Mouse (Mus musculus) ZHBTc4 (cell line): ENCODE results near the gene Hnrnph3.

Source experiments
- DNase-seq: peaks from one replicate; pipeline ENCODE4 v3.0.0-alpha.2; 2011; ENCODE audit warnings: low read depth, low spot score

The Hnrnph3 gene

DNA sequence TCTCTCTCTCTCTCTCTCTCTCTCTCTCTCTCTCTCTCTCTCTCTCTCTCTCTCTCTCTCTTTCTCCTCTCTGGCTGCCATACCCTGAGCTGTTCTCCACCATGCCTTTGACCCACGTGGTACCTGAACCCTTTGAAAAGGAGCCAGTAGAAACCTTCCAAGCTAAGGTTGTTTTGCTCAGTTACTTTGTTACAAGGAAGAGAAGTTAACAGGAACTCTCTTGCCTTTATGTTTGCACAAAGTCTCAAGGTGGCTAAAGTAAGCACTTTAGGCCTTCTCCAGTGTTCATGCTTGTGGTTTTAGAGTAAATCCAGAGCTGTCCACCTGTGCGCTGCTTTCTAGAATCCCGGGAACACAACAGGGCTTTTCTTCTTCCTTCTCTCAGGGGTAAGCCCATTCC lies 8.2 kb upstream of the Hnrnph3 start:
- no peak for DNase-seq

DNA sequence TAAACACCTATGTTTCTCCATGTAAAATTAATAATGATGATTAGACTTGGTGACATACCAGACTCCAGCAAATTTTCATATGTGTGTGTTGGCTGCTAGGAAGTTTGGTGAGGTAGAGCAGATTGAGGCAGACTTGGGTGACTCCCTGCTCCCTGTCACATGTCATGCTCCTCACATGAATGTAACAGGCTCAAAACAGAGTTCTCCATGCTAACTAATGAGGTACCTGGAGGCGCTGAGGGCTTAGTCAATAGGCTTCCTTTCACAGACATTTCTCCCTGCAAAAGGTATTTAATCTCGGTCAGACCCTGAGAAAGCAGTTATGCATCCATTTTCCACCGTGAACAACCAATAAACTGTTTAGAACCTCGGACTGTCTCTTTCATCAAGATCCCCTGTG lies 4.4 kb upstream of the Hnrnph3 start:
- DNase-seq = no peak

- DNase-seq = no peak
Observed at GRCm38 (mm10) chr10:63027376-63028161, 3.6 kb upstream of the Hnrnph3 start.

DNA sequence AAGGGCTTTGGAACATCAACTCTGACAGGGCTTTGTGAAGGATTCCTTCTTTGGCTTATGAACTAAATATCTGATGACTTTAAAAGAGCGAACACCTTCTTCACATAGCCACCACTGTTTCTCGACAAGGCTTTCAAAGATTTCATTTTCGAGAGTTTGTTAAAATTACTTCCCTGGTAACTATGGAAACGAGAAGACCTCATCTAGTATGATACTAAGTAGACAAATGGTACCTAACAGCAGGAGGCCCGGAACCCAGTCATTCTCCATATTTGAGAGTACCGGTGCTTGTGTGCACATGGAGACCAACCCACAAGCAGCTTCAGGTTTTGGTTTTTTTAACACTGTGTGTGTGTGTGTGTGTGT lies 2.8 kb upstream of the Hnrnph3 start:
- DNase-seq = no peak

- no peak for DNase-seq
Observed at GRCm38 (mm10) chr10:63026156-63026794, 2.3 kb upstream of the Hnrnph3 start.

- DNase-seq = no peak
Observed at GRCm38 (mm10) chr10:63025491-63026011, 1.5 kb upstream of the Hnrnph3 start.

GRCm38 (mm10) chr10:63025016-63025415 lies 999 bp upstream of the Hnrnph3 start:
- peak; percentile 29 for DNase-seq

DNA sequence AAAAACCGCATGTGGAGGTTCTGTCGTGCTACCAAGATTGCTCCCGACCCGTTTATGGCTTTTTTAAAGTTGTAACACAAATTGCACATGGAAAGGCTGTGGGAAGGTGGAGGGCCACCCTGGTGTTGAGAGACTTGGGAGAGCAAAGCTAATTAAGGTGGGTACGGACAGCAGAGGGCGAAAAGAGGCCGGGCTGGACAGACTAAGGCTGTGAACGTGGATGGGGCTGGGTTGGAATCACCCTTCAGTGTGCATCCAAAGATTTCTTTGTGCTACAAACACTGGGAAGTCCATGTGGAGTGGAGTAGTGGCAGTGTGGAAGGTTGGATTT lies 528 bp upstream of the Hnrnph3 start:
- DNase-seq = peak; percentile 45

GRCm38 (mm10) chr10:63023121-63023748 lies 782 bp downstream of the Hnrnph3 start:
- DNase-seq = peak; percentile 65

DNA sequence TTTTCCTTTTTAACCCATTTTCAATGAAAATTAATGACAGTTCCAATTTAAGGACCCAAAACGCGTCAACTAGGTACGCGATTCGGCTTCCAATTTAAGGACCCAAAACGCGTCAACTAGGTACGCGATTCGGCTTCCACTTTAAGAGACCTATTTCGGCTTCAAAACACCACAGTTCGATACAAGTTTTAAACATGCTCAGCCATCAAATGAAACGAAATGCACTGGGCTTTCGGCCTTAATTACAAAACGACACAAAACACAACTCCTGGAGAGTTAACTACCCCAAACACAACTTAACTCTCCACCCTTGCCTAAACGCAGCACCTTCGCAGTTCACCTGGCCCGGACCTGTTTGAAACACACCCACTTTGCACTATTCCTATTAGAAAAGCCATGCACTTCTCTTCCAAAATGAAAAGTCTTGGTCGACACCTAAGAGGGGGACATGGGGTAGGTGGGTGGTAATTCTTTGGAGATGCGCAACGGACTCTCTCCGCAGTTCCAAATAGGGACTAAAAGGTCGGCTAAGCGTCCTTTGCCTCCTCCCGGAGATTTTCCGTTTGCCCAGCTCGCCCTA lies 1.4 kb downstream of the Hnrnph3 start:
- DNase-seq = peak; percentile 17

GRCm38 (mm10) chr10:63021702-63022101 lies 2.3 kb downstream of the Hnrnph3 start:
- no peak for DNase-seq

GRCm38 (mm10) chr10:63019304-63019703 lies 4.7 kb downstream of the Hnrnph3 start:
- no peak for DNase-seq

DNA sequence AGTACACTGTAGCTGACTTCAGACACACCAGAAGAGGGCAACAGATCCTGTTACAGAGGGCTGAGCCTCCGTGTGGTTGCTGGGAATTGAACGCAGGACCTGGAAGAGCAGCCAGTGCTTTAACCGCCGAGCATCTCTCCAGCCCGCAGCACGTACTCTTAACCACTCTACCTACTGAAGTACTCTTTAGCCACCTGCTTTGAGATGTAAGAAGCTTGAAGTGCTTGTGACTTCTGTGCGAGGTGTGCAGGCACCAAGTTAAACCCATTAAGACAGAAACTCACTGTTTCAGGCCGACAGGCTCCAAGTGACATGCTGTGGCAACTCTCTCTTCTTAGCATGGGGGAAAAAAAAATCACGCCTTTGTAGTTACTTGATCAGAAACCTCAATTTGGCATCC lies 9.8 kb downstream of the Hnrnph3 start:
- DNase-seq = peak; percentile 18

DNA sequence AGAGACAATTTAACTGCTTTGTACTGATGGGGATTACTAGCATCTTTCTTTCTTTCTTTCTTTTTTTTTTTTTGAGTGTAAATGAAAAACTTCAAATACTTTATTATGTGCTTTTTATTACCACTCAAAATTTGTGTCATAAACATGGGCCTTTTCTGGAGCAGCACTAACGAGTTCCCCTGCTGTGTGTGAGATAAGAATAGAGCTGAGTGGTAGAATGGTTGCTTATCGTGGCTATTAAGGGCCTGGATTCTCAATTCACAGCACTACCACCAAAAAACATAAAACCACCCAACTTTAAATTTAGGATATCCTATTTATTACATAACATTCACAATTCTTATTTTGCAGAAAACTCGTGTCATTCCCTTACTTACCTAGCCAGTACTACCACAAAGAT lies 10.5 kb downstream of the Hnrnph3 start:
- no peak for DNase-seq

GRCm38 (mm10) chr10:63011556-63011955 lies 12.5 kb downstream of the Hnrnph3 start:
- no peak for DNase-seq

GRCm38 (mm10) chr10:63010268-63010667 lies 13.7 kb downstream of the Hnrnph3 start:
- DNase-seq = no peak

DNA sequence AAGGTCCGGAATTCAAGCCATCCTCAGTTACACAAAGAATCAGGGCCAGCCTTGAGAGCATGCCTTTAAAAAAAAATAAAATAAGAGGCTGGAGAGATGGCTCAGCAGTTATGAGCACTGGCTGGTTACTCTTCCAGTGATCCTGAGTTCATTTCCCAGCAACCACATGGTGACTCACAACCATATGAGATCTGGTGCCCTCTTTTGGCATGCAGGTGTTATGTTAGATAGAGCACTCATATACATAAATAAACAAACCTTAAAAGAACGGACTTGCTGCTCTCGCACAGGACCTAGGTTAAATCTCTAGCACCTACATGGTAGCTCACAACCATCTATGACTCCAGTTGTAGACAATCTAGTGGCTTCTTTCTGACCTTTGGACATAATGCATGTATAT lies 15.8 kb downstream of the Hnrnph3 start:
- DNase-seq = no peak

- no peak for DNase-seq
Observed at GRCm38 (mm10) chr10:63004556-63004955, 19.5 kb downstream of the Hnrnph3 start.

GRCm38 (mm10) chr10:63003252-63003651 lies 20.8 kb downstream of the Hnrnph3 start:
- DNase-seq = no peak

DNA sequence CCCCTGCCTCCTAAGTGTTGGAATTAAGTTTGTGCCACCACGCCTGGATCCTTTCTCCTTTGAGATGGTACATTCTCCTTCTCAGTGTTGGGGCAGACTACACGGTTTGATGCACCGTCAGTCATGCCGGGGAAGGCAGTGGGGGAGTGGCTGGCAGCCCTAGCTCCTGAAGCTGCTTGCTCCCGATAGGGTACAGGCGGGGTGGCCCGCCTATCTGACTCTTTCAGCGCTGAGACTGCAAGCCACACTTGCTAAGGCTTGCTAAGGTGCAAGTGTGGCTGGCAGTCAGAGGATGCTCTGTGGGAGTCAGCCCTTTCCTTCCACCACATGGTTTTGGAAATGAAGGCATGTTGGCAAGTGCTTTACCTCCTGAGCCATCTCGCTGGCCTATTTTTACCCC lies 23.4 kb downstream of the Hnrnph3 start:
- no peak for DNase-seq

- DNase-seq = peak; percentile 70
Observed at GRCm38 (mm10) chr10:62993991-62994390, 30.0 kb downstream of the Hnrnph3 start.

DNA sequence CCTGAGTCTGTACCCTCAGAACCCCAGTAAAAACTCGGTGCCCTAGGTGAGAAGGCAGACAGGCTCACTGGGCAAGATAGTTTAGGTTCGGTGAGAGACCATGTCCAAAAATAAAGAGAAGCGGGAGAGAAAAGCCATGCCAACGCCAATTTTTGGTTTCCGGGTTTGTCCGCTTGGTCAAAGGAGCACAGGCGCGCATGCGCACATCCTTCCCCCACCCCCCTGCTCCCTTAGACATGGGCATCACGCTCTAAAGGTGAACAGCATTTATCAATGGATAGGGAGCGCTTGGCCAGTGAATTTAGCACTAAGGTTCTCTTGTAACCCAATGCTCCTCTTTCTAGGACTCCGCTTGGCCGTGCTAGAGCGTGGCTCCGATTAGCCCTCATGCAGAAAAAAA lies 33.4 kb downstream of the Hnrnph3 start:
- peak; percentile 72 for DNase-seq
